Mouse (Mus musculus) midbrain, embryonic 14.5 days (tissue): ENCODE data around the gene Pklr. TPM values are rescaled to one million over a fixed set of nuclear protein-coding genes. Genes with fewer than 3 reads are reported as not detected.
A peak's percentile ranks its signal among the peaks of the same experiment; 100 is the strongest.

ENCODE experiments used
- ATAC-seq: fragments of 200-750 bp; cut with Nextera tagmentation; 2 replicates; pipeline ENCODE4 v1.8.0; 2017; ENCODE audit warnings: moderate number of reproducible peaks, moderate library complexity; ENCODE audit not compliant: low FRiP score, low TSS enrichment
- DNase-seq: peaks from one replicate; pipeline ENCODE4 v3.0.0-alpha.2; 2015
- H3K27ac ChIP-seq: fragments of 300-500 bp; sonication (generic); replicated peaks from 2 replicates; pipeline ENCODE4 v1.5.1; 2014; ENCODE audit warnings: mild to moderate bottlenecking, low read depth, low read length, moderate library complexity
- H3K27me3 ChIP-seq: fragments of 300-500 bp; sonication (generic); 2 replicates; pipeline ENCODE4 v1.6.1; 2014; ENCODE audit warnings: low read length, control low read depth, mixed read lengths; ENCODE audit not compliant: control insufficient read depth, insufficient read depth
- H3K36me3 ChIP-seq: fragments of 300-500 bp; sonication (generic); 2 replicates; pipeline ENCODE4 v1.6.1; 2014; ENCODE audit warnings: low read length, control low read depth; ENCODE audit not compliant: control insufficient read depth, insufficient read depth
- H3K4me1 ChIP-seq: fragments of 300-500 bp; sonication (generic); 2 replicates; pipeline ENCODE4 v1.6.1; 2014; ENCODE audit warnings: mild to moderate bottlenecking, antibody characterized with exemption, low read length, control low read depth; ENCODE audit not compliant: control insufficient read depth, insufficient read depth
- H3K4me2 ChIP-seq: fragments of 300-500 bp; sonication (generic); 2 replicates; pipeline ENCODE4 v1.6.1; 2014; ENCODE audit warnings: mild to moderate bottlenecking, low read length, moderate library complexity
- H3K4me3 ChIP-seq: fragments of 300-500 bp; sonication (generic); replicated peaks from 2 replicates; pipeline ENCODE4 v1.5.1; 2014; ENCODE audit warnings: low read depth, low read length
- H3K9ac ChIP-seq: fragments of 300-500 bp; sonication (generic); replicated peaks from 2 replicates; pipeline ENCODE4 v1.6.1; 2014; ENCODE audit warnings: mild to moderate bottlenecking, low read length, moderate library complexity
- H3K9me3 ChIP-seq: fragments of 300-500 bp; sonication (generic); 2 replicates; pipeline ENCODE4 v1.6.1; 2016; ENCODE audit warnings: low read length, control low read depth, mixed read lengths; ENCODE audit not compliant: control insufficient read depth
- WGBS: fragments of 180-500 bp; shearing (Covaris S2); extraction: QIAGEN DNeasy Blood & Tissue Kit; methylation state at CpG from one replicate; pipeline ENCODE4 v1.1.7; 2014; 5-methylcytosine and 5-hydroxymethylcytosine counted together
- polyA plus RNA-seq: library from polyadenylated mRNA; unstranded; fragments of >200 nt; fragmentation: Nextera tagmentation; extraction: Ambion mirVana; gene quantifications from 2 replicates; pipeline ENCODE4 v1.2.1, GENCODE M21; 2014

The Pklr gene
- polyA plus RNA-seq, 1 experiment from 2014 or later = 0.29 TPM

GRCm38 (mm10) chr3:89093175-89093574 is 42.8 kb upstream of the Pklr start, which contains the start of gene Rusc1:
Gene Rusc1, minus strand, starts transcription at chr3:89093311.
- DNase-seq (peak; percentile 96), ATAC-seq (peak; percentile 90)
- 3% methylated on average over 18 of the region's 18 CpGs for WGBS
- H3K27me3 ChIP-seq = 0 out of 2 replicates have a peak, but pooled peaks cover 4% of the 10 kb centered on the region
- H3K4me1 ChIP-seq = peaks cover 16% of the 10 kb centered on the region; the same call in 1 of the 2 replicates
- peak within 1 kb of the TSS; percentile 83 for H3K27ac ChIP-seq
- H3K9me3 ChIP-seq = no peaks in the 10 kb centered on the region
- H3K4me3 ChIP-seq = peak within 1 kb of the TSS; percentile 68
- peak within 1 kb of the TSS; percentile 80 for H3K4me2 ChIP-seq
- H3K36me3 ChIP-seq = peaks cover 57% of the 10 kb centered on the region
- H3K9ac ChIP-seq = peak within 1 kb of the TSS; percentile 84

GRCm38 (mm10) chr3:89094021-89094420 is 41.9 kb upstream of the Pklr start:
- H3K27me3 ChIP-seq = no peaks in the 10 kb centered on the region
- 88% methylated on average over 10 of the region's 10 CpGs for WGBS
- H3K36me3 ChIP-seq = peaks cover 55% of the 10 kb centered on the region
- H3K4me2 ChIP-seq = no peak overlapping the region
- no peak overlapping the region for H3K27ac ChIP-seq
- H3K4me1 ChIP-seq = peaks cover 16% of the 10 kb centered on the region; the same call in 1 of the 2 replicates
- ATAC-seq = no peak
- no peaks in the 10 kb centered on the region for H3K9me3 ChIP-seq
- H3K4me3 ChIP-seq = no peak overlapping the region
- no peak overlapping the region for H3K9ac ChIP-seq
- DNase-seq = no peak

- no peaks in the 10 kb centered on the region for H3K9me3 ChIP-seq
- peaks cover 24% of the 10 kb centered on the region for H3K4me1 ChIP-seq
- no peak for ATAC-seq
- H3K4me3 ChIP-seq = peak within 1 kb of the TSS; percentile 66
- no peaks in the 10 kb centered on the region for H3K27me3 ChIP-seq
- 38% methylated on average over 7 of the region's 7 CpGs for WGBS
- peak within 1 kb of the TSS; percentile 62 for H3K9ac ChIP-seq
- peak within 1 kb of the TSS; percentile 73 for H3K27ac ChIP-seq
- H3K4me2 ChIP-seq = peak within 1 kb of the TSS; percentile 90
- DNase-seq = no peak
- H3K36me3 ChIP-seq = peaks cover 40% of the 10 kb centered on the region
Measured at GRCm38 (mm10) chr3:89100811-89101210, 35.1 kb upstream of the Pklr start, which contains the start of gene Gm43738. Gene Gm43738, minus strand, starts transcription at chr3:89101099.

GRCm38 (mm10) chr3:89101459-89101811 is 34.5 kb upstream of the Pklr start:
- no peaks in the 10 kb centered on the region for H3K9me3 ChIP-seq
- H3K27me3 ChIP-seq = no peaks in the 10 kb centered on the region
- peak overlapping the region; percentile 90 for H3K4me2 ChIP-seq
- no peak for DNase-seq
- peak overlapping the region; percentile 66 for H3K4me3 ChIP-seq
- peak overlapping the region; percentile 56 for H3K27ac ChIP-seq
- peaks cover 33% of the 10 kb centered on the region for H3K36me3 ChIP-seq
- ATAC-seq = peak; percentile 38
- H3K4me1 ChIP-seq = peaks cover 24% of the 10 kb centered on the region
- H3K9ac ChIP-seq = peak overlapping the region; percentile 62
- WGBS = under 1% methylated on average over 19 of the region's 19 CpGs

GRCm38 (mm10) chr3:89101812-89102494 is 34.0 kb upstream of the Pklr start, which contains the start of gene Fdps:
Gene Fdps, minus strand, starts transcription at chr3:89101959.
- H3K4me2 ChIP-seq = peak within 1 kb of the TSS; percentile 90
- no peaks in the 10 kb centered on the region for H3K27me3 ChIP-seq
- peaks cover 28% of the 10 kb centered on the region for H3K36me3 ChIP-seq
- DNase-seq (peak; percentile 99), ATAC-seq (peak; percentile 99)
- under 1% methylated on average over 26 of the region's 26 CpGs for WGBS
- peak within 1 kb of the TSS; percentile 62 for H3K9ac ChIP-seq
- peak within 1 kb of the TSS; percentile 66 for H3K4me3 ChIP-seq
- H3K9me3 ChIP-seq = no peaks in the 10 kb centered on the region
- H3K4me1 ChIP-seq = peaks cover 24% of the 10 kb centered on the region
- H3K27ac ChIP-seq = peak within 1 kb of the TSS; percentile 73

- 70% methylated on average over 12 of the region's 12 CpGs for WGBS
- H3K9ac ChIP-seq = no peak overlapping the region
- ATAC-seq = no peak
Measured at GRCm38 (mm10) chr3:89102495-89103290, 33.2 kb upstream of the Pklr start.

GRCm38 (mm10) chr3:89103291-89103595 is 32.7 kb upstream of the Pklr start:
- no peak for ATAC-seq

More at GRCm38 (mm10) chr3:89102495-89103290, 33.2 kb upstream of the Pklr start:
- Histone ChIP-seq H3K4me2 (peak overlapping the region; percentile 57), H3K9me3 (no peaks in the 10 kb centered on the region), H3K4me1 (peaks cover 24% of the 10 kb centered on the region), H3K4me3 (peak overlapping the region; percentile 66; the same call in 1 of the 2 replicates), H3K27ac (peak overlapping the region; percentile 73), H3K27me3 (no peaks in the 10 kb centered on the region), H3K36me3 (peaks cover 21% of the 10 kb centered on the region)
- DNase-seq = no peak

GRCm38 (mm10) chr3:89106881-89107280 is 29.1 kb upstream of the Pklr start:
- no peaks in the 10 kb centered on the region for H3K9me3 ChIP-seq
- no peak for ATAC-seq
- DNase-seq = no peak
- H3K9ac ChIP-seq = no peak overlapping the region
- H3K27ac ChIP-seq = no peak overlapping the region
- H3K4me1 ChIP-seq = peaks cover 5% of the 10 kb centered on the region; the same call in 1 of the 2 replicates
- no peak overlapping the region for H3K4me2 ChIP-seq
- no peak overlapping the region for H3K4me3 ChIP-seq
- H3K27me3 ChIP-seq = no peaks in the 10 kb centered on the region
- no peaks in the 10 kb centered on the region for H3K36me3 ChIP-seq

More at GRCm38 (mm10) chr3:89103291-89103595, 32.7 kb upstream of the Pklr start:
- H3K9me3 ChIP-seq = no peaks in the 10 kb centered on the region
- H3K4me2 ChIP-seq = no peak overlapping the region
- 78% methylated on average over 4 of the region's 4 CpGs for WGBS
- H3K4me1 ChIP-seq = peaks cover 24% of the 10 kb centered on the region
- H3K9ac ChIP-seq = no peak overlapping the region
- DNase-seq = no peak
- no peaks in the 10 kb centered on the region for H3K27me3 ChIP-seq
- no peak overlapping the region for H3K4me3 ChIP-seq
- peaks cover 15% of the 10 kb centered on the region for H3K36me3 ChIP-seq
- no peak overlapping the region for H3K27ac ChIP-seq
